Mouse (Mus musculus): Measurements from ENCODE around the gene AL731706.1. TPM values are rescaled to one million over a fixed set of nuclear protein-coding genes. Genes with fewer than 3 reads are reported as not detected.
A peak's percentile ranks its signal among the peaks of the same experiment; 100 is the strongest.

AL731706.1 gene
- total and polyA plus RNA-seq, 2 experiments from 2014 or later: 3.3 to 13.0 TPM

DNA sequence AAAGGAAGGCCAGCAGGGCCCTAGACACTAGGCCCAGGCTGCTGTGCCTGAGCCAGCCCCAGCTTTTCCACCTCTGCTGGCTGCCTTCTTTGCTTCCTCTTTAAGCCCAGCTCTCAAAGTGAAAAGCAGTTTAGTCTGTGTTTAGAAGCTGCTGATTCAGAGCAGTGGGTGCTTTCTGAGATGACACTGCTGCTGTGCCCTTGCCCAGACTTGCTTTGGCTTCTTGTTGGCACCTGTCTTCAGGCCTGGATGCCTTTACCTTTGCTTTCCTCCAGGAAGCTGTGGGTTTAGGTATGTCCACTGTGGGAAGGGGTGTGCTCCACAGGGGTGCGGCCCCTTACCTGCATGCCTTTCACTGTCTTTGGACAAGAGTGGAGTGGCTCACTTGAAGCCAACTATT lies 28.2 kb upstream of the AL731706.1 start:
- no peak for ATAC-seq (ENCODE audit: low FRiP score)
- Histone ChIP-seq H3K4me1 (ENCODE audit: insufficient read depth, low read length) (no peaks in the 10 kb centered on the region), H3K9ac (replicated peaks; ENCODE audit: low read length, poor library complexity, severe bottlenecking) (no peak overlapping the region), H3K27ac (ENCODE audit: low read depth, low read length) (no peak overlapping the region), H3K36me3 (ENCODE audit: insufficient read depth, low read length) (no peaks in the 10 kb centered on the region), H3K4me3 (ENCODE audit: low read depth, low read length) (no peak overlapping the region), H3K9me3 (ENCODE audit: low read length) (no peaks in the 10 kb centered on the region), H3K27me3 (ENCODE audit: insufficient read depth, low read length) (no peaks in the 10 kb centered on the region), H3K4me2 (ENCODE audit: low read depth, low read length, poor library complexity, severe bottlenecking) (no peak overlapping the region)
- no peak for TF ChIP-seq CTCF (IDR thresholded peaks at IDR 0.05)
- no peak for DNase-seq (ENCODE audit: low spot score)
- WGBS: 92% methylated on average over 1 of the region's 1 CpGs

DNA sequence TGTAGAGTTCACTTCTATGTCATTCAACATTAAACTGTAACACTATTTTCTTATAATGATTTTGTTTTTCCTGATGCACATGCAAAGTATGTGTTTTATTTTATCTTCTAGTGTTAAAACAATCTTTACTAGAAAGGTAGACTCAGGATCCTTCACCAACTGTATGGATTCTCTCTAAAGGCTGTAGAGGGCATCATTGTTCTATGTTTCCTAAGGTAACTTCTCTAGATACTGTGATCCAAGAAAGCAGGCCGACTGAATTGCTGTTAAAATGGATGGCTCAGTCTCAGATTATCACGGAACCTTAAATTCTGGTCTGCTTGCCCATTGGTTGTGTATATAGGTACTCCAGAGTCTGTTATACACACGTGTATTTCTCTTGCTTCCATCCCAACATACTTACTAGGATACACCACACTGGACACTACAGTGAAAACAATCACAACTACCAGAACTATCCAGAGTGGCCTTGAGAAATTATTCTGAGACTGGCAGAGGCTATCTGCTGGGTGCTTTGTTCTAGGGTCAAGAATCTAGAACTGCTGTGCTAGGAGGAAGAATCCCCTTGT lies 23.2 kb upstream of the AL731706.1 start:
- TF ChIP-seq CTCF (IDR thresholded peaks at IDR 0.05): peak; percentile 81
- no peak overlapping the region for H3K4me3 ChIP-seq (ENCODE audit: low read depth, low read length)
- H3K4me1 ChIP-seq (ENCODE audit: insufficient read depth, low read length): no peaks in the 10 kb centered on the region
- DNase-seq (ENCODE audit: low spot score) (peak; percentile 90), ATAC-seq (ENCODE audit: low FRiP score) (peak; percentile 74; the same call in 1 of the 2 replicates)
- no peak overlapping the region for H3K9ac ChIP-seq (replicated peaks; ENCODE audit: low read length, poor library complexity, severe bottlenecking)
- H3K9me3 ChIP-seq (ENCODE audit: low read length): no peaks in the 10 kb centered on the region
- no peak overlapping the region for H3K27ac ChIP-seq (ENCODE audit: low read depth, low read length)
- no peak overlapping the region for H3K4me2 ChIP-seq (ENCODE audit: low read depth, low read length, poor library complexity, severe bottlenecking)
- no peaks in the 10 kb centered on the region for H3K27me3 ChIP-seq (ENCODE audit: insufficient read depth, low read length)
- WGBS: 32% methylated on average over 3 of the region's 3 CpGs
- no peaks in the 10 kb centered on the region for H3K36me3 ChIP-seq (ENCODE audit: insufficient read depth, low read length)

DNA sequence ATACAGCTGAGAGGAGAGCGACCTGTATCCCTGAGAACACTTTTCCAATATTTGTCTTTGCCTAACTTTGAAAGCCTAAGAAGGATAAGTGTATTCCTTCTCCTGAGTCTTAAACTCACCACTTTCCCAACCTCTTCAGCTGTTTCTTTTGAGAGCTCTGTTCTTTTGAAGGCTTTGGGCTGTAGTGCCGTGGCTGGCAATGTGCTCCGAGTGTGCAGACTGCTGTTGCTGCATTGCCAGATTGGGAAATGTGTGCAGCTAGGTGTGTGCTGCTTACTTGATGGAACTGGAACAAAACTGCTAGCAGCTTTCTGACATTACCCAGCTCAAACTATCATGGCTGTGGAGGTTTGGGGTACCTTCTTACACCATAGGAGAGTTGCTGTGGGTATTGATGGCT lies 21.8 kb upstream of the AL731706.1 start:
- WGBS: 41% methylated on average over 3 of the region's 3 CpGs

DNA sequence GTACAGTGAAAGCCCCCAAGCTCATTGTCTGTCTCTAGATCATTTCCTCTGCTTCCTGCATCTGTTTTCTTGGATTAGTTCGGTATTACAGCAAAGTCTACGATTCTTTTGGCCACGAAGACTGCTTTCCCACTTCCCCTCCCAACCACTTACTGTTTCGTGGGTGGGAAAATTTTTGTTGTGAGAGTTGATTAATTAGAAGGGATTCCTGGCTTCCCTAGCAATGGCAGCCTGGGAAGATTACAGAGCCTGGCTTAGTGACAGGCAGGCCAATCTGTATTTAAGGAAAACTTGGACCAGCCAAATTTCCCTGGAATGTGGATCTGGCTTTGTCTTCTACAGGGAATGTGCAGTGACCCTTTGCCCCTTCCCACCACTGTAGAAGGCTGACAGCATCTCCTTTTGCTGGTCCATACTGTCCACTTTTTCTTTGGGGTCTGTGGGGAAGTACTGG lies 20.8 kb upstream of the AL731706.1 start:
- 19% methylated on average over 4 of the region's 4 CpGs for WGBS
- H3K4me1 ChIP-seq (ENCODE audit: insufficient read depth, low read length): no peaks in the 10 kb centered on the region
- no peak overlapping the region for H3K4me3 ChIP-seq (ENCODE audit: low read depth, low read length)
- DNase-seq (ENCODE audit: low spot score) (peak; percentile 24), ATAC-seq (ENCODE audit: low FRiP score) (no peak)
- no peaks in the 10 kb centered on the region for H3K36me3 ChIP-seq (ENCODE audit: insufficient read depth, low read length)
- no peak for TF ChIP-seq CTCF (IDR thresholded peaks at IDR 0.05)
- no peak overlapping the region for H3K27ac ChIP-seq (ENCODE audit: low read depth, low read length)
- H3K9ac ChIP-seq (replicated peaks; ENCODE audit: low read length, poor library complexity, severe bottlenecking): no peak overlapping the region
- no peak overlapping the region for H3K4me2 ChIP-seq (ENCODE audit: low read depth, low read length, poor library complexity, severe bottlenecking)
- H3K27me3 ChIP-seq (ENCODE audit: insufficient read depth, low read length): no peaks in the 10 kb centered on the region
- no peaks in the 10 kb centered on the region for H3K9me3 ChIP-seq (ENCODE audit: low read length)

More for the DNA sequence above, 21.8 kb upstream of the AL731706.1 start:
- ATAC-seq (ENCODE audit: low FRiP score) (no peak), DNase-seq (ENCODE audit: low spot score) (no peak)
- Histone ChIP-seq H3K27me3 (ENCODE audit: insufficient read depth, low read length) (no peaks in the 10 kb centered on the region), H3K4me1 (ENCODE audit: insufficient read depth, low read length) (no peaks in the 10 kb centered on the region), H3K27ac (ENCODE audit: low read depth, low read length) (no peak overlapping the region), H3K4me2 (ENCODE audit: low read depth, low read length, poor library complexity, severe bottlenecking) (no peak overlapping the region), H3K36me3 (ENCODE audit: insufficient read depth, low read length) (no peaks in the 10 kb centered on the region), H3K9me3 (ENCODE audit: low read length) (no peaks in the 10 kb centered on the region), H3K4me3 (ENCODE audit: low read depth, low read length) (no peak overlapping the region), H3K9ac (replicated peaks; ENCODE audit: low read length, poor library complexity, severe bottlenecking) (no peak overlapping the region)
- no peak for TF ChIP-seq CTCF (IDR thresholded peaks at IDR 0.05)

DNA sequence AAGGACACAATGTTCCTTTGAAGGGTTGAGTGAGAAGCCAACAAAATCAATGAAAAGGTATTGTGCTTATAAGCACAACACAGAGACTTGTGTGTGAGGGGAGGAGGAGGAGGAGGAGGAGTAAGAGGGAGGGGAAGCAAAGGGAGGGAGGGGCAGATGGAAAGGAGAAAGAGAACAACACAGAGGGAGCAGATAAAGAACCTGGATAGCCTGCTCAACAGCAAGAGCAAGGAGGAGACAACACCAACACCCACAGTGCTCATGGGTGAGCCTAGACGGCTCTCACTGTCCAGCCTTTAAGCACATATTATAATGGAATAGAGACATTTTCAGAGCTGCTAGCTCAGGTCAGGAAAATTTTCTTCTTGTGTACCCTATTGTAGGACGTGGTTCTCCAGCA lies 18.1 kb upstream of the AL731706.1 start:
- no peak overlapping the region for H3K9ac ChIP-seq (replicated peaks; ENCODE audit: low read length, poor library complexity, severe bottlenecking)
- 63% methylated on average over 2 of the region's 2 CpGs for WGBS
- no peak overlapping the region for H3K4me2 ChIP-seq (ENCODE audit: low read depth, low read length, poor library complexity, severe bottlenecking)
- ATAC-seq (ENCODE audit: low FRiP score) (no peak), DNase-seq (ENCODE audit: low spot score) (no peak)
- H3K36me3 ChIP-seq (ENCODE audit: insufficient read depth, low read length): no peaks in the 10 kb centered on the region
- no peak overlapping the region for H3K4me3 ChIP-seq (ENCODE audit: low read depth, low read length)
- no peak for TF ChIP-seq CTCF (IDR thresholded peaks at IDR 0.05)
- no peaks in the 10 kb centered on the region for H3K4me1 ChIP-seq (ENCODE audit: insufficient read depth, low read length)
- no peak overlapping the region for H3K27ac ChIP-seq (ENCODE audit: low read depth, low read length)
- no peaks in the 10 kb centered on the region for H3K9me3 ChIP-seq (ENCODE audit: low read length)
- H3K27me3 ChIP-seq (ENCODE audit: insufficient read depth, low read length): no peaks in the 10 kb centered on the region

DNA sequence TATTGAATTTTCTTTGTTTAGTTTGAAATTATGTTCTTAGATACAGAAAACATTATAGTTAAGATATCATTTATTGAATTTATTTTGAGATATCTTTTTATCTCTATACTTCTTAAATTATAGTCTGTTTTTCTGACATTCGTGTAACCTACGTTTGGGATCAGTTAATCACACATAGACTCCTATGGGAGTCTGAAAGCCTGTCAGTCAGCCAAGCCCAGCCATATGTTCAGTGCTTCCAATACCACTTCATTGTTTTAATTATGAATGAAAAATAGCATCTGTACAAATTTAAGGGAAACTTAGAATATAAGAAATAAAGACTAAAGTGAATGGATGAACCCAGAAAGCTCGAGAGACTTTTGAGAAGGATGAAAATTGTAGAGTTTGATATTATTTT lies 17.4 kb upstream of the AL731706.1 start:
- Histone ChIP-seq H3K4me2 (ENCODE audit: low read depth, low read length, poor library complexity, severe bottlenecking) (no peak overlapping the region), H3K36me3 (ENCODE audit: insufficient read depth, low read length) (no peaks in the 10 kb centered on the region), H3K27me3 (ENCODE audit: insufficient read depth, low read length) (no peaks in the 10 kb centered on the region), H3K4me3 (ENCODE audit: low read depth, low read length) (no peak overlapping the region), H3K4me1 (ENCODE audit: insufficient read depth, low read length) (no peaks in the 10 kb centered on the region), H3K27ac (ENCODE audit: low read depth, low read length) (no peak overlapping the region), H3K9me3 (ENCODE audit: low read length) (no peaks in the 10 kb centered on the region), H3K9ac (replicated peaks; ENCODE audit: low read length, poor library complexity, severe bottlenecking) (no peak overlapping the region)
- TF ChIP-seq CTCF (IDR thresholded peaks at IDR 0.05): no peak
- peak; percentile 39 for DNase-seq (ENCODE audit: low spot score)
- ATAC-seq (ENCODE audit: low FRiP score): no peak
- 70% methylated on average over 3 of the region's 3 CpGs for WGBS

Data from midbrain, postnatal 0 days (tissue).